13 mouse cellular contexts compared by ENCODE assay signal in genomic region chrX:139424307-139424706, GRCm38 (mm10). TPM values are rescaled to one million over a fixed set of nuclear protein-coding genes. Genes with fewer than 3 reads are reported as not detected.
DNase-seq lines count a peak whose midpoint lies in the region; ATAC-seq and TF ChIP-seq lines count a peak whose summit lies in the region.
"Had no signal": no experiment of that assay in that cellular context is flagged by ENCODE, and none has a peak within 500 bp of the region (broad histone marks: within the 10 kb centered on the region; RNA-seq: fewer than 3 reads in every experiment).

No protein-coding gene starts in this region.

- no peaks in the 10 kb centered on the region for H3K4me1 ChIP-seq in heart, adult 2 months (ENCODE audit: control insufficient read depth, insufficient read depth, low read length)
- no peaks in the 10 kb centered on the region for H3K4me1 ChIP-seq in midbrain, postnatal 0 days (ENCODE audit: insufficient read depth, low read length)
- H3K4me1 ChIP-seq in midbrain, embryonic 14.5 days (ENCODE audit: control insufficient read depth, insufficient read depth, low read length), result no peaks in the 10 kb centered on the region
- no peaks in the 10 kb centered on the region for H3K4me1 ChIP-seq in bone marrow, adult 2 months (ENCODE audit: control insufficient read depth, insufficient read depth, low read length)
- H3K4me1 ChIP-seq in heart, embryonic 10.5 days, result no peaks in the 10 kb centered on the region
- H3K4me1 ChIP-seq: liver, embryonic 15.5 days; midbrain, embryonic 15.5 days had no signal

- WGBS in heart, adult 2 months, result 88% methylated on average over 1 of the region's 1 CpGs
- 97% methylated on average over 1 of the region's 1 CpGs for WGBS in midbrain, postnatal 0 days
- WGBS in midbrain, embryonic 14.5 days, result 92% methylated on average over 1 of the region's 1 CpGs
- 88% methylated on average over 1 of the region's 1 CpGs for WGBS in bone marrow, adult 2 months
- WGBS in heart, embryonic 10.5 days, result 81% methylated on average over 1 of the region's 1 CpGs

- H3K27me3 ChIP-seq in heart, adult 2 months (ENCODE audit: control insufficient read depth, insufficient read depth, low read length), result no peaks in the 10 kb centered on the region
- no peaks in the 10 kb centered on the region for H3K27me3 ChIP-seq in midbrain, postnatal 0 days (ENCODE audit: insufficient read depth, low read length)
- no peaks in the 10 kb centered on the region for H3K27me3 ChIP-seq in midbrain, embryonic 14.5 days (ENCODE audit: control insufficient read depth, insufficient read depth, low read length)
- no peaks in the 10 kb centered on the region for H3K27me3 ChIP-seq in heart, embryonic 10.5 days (ENCODE audit: insufficient read depth, poor library complexity, severe bottlenecking)
- H3K27me3 ChIP-seq: liver, embryonic 15.5 days; midbrain, embryonic 15.5 days had no signal

- H3K4me2 ChIP-seq in midbrain, postnatal 0 days (ENCODE audit: low read depth, low read length, poor library complexity, severe bottlenecking), result no peak overlapping the region
- no peak overlapping the region for H3K4me2 ChIP-seq in midbrain, embryonic 14.5 days (ENCODE audit: low read length)
- H3K4me2 ChIP-seq: liver, embryonic 15.5 days; midbrain, embryonic 15.5 days had no signal

- no peaks in the 10 kb centered on the region for H3K9me3 ChIP-seq in midbrain, postnatal 0 days (ENCODE audit: low read length)
- H3K9me3 ChIP-seq in midbrain, embryonic 14.5 days (ENCODE audit: control insufficient read depth, low read length), result no peaks in the 10 kb centered on the region
- H3K9me3 ChIP-seq in heart, embryonic 10.5 days, result no peaks in the 10 kb centered on the region
- H3K9me3 ChIP-seq: liver, embryonic 15.5 days; midbrain, embryonic 15.5 days had no signal

- no peak overlapping the region for H3K9ac ChIP-seq in heart, adult 2 months (ENCODE audit: low read depth, low read length)
- H3K9ac ChIP-seq in midbrain, postnatal 0 days (replicated peaks; ENCODE audit: low read length, poor library complexity, severe bottlenecking), result no peak overlapping the region
- no peak overlapping the region for H3K9ac ChIP-seq in midbrain, embryonic 14.5 days (replicated peaks; ENCODE audit: low read length)
- H3K9ac ChIP-seq: liver, embryonic 15.5 days; midbrain, embryonic 15.5 days had no signal

- ATAC-seq in midbrain, postnatal 0 days (ENCODE audit: low FRiP score), result no peak
- ATAC-seq in midbrain, embryonic 14.5 days (ENCODE audit: low FRiP score, low TSS enrichment), result no peak
- peak; percentile 48; the same call in 1 of the 2 replicates for ATAC-seq in neutrophil, adult 5-6 weeks (ENCODE audit: extremely low read depth, insufficient number of reproducible peaks, low FRiP score, poor library complexity, severe bottlenecking)
- ATAC-seq: inflammation-experienced regulatory T-cells, adult 6 months; midbrain, embryonic 15.5 days had no signal

- H3K36me3 ChIP-seq in heart, adult 2 months (ENCODE audit: control insufficient read depth, insufficient read depth, low read length), result no peaks in the 10 kb centered on the region
- H3K36me3 ChIP-seq in midbrain, postnatal 0 days (ENCODE audit: insufficient read depth, low read length), result no peaks in the 10 kb centered on the region
- no peaks in the 10 kb centered on the region for H3K36me3 ChIP-seq in midbrain, embryonic 14.5 days (ENCODE audit: control insufficient read depth, insufficient read depth, low read length)
- H3K36me3 ChIP-seq in heart, embryonic 10.5 days, result no peaks in the 10 kb centered on the region
- H3K36me3 ChIP-seq: liver, embryonic 15.5 days; midbrain, embryonic 15.5 days had no signal

- H3K4me3 ChIP-seq in heart, adult 2 months, result no peak overlapping the region
- H3K4me3 ChIP-seq in midbrain, postnatal 0 days (ENCODE audit: low read depth, low read length), result no peak overlapping the region
- no peak overlapping the region for H3K4me3 ChIP-seq in midbrain, embryonic 14.5 days (replicated peaks; ENCODE audit: low read depth, low read length)
- H3K4me3 ChIP-seq in bone marrow, adult 2 months (replicated peaks; ENCODE audit: control insufficient read depth, low read depth, low read length), result no peak overlapping the region
- H3K4me3 ChIP-seq in heart, embryonic 10.5 days, result no peak overlapping the region
- H3K4me3 ChIP-seq: liver, embryonic 15.5 days; midbrain, embryonic 15.5 days had no signal

- TF ChIP-seq CTCF in heart, adult 2 months (IDR thresholded peaks at IDR 0.05), result peak; percentile 39
- peak; percentile 27; the same call in 1 of the 2 replicates for TF ChIP-seq CTCF in midbrain, postnatal 0 days (IDR thresholded peaks at IDR 0.05)
- TF ChIP-seq CTCF in bone marrow, adult 2 months (IDR thresholded peaks at IDR 0.05; ENCODE audit: control insufficient read depth, insufficient read depth, low read length), result peak; percentile 59

- TF ChIP-seq EP300 in heart, adult 2 months (IDR thresholded peaks at IDR 0.05; ENCODE audit: insufficient read depth, low read depth, low read length), result no peak

- no peak for TF ChIP-seq POLR2A in heart, adult 2 months (IDR thresholded peaks at IDR 0.05; ENCODE audit: insufficient read depth, low read depth, low read length)
- TF ChIP-seq POLR2A in bone marrow, adult 2 months (IDR thresholded peaks at IDR 0.05; ENCODE audit: borderline replicate concordance, control insufficient read depth, low read depth, low read length), result no peak

- intact Hi-C loops in heart, adult 2 months (cut with DNase I), result no loop called here

- no peaks in the 10 kb centered on the region for H3K79me2 ChIP-seq in heart, adult 2 months (replicated peaks; ENCODE audit: control insufficient read depth, insufficient read depth, low read length)

- no peak overlapping the region for H3K27ac ChIP-seq in heart, adult 2 months
- no peak overlapping the region for H3K27ac ChIP-seq in midbrain, postnatal 0 days (ENCODE audit: low read depth, low read length)
- no peak overlapping the region for H3K27ac ChIP-seq in midbrain, embryonic 14.5 days (replicated peaks; ENCODE audit: low read depth, low read length)
- H3K27ac ChIP-seq in bone marrow, adult 2 months (ENCODE audit: control insufficient read depth, insufficient read depth, low read depth, low read length, poor library complexity), result no peak overlapping the region
- no peak overlapping the region for H3K27ac ChIP-seq in heart, embryonic 10.5 days
- H3K27ac ChIP-seq: liver, embryonic 15.5 days; midbrain, embryonic 15.5 days had no signal

- no peak for DNase-seq in heart, adult 2 months
- no peak for DNase-seq in heart, adult 11 months
- DNase-seq in midbrain, postnatal 0 days (ENCODE audit: low spot score), result no peak
- no peak for DNase-seq in midbrain, embryonic 14.5 days
- no peak for DNase-seq in right cerebral cortex, postnatal 10 days (ENCODE audit: low spot score in 2 of 2)
- DNase-seq in heart, embryonic 10.5 days (ENCODE audit: low spot score), result no peak
- DNase-seq: adrenal gland, adult 2 months; cerebellum, adult 9-11 months had no signal

RNA-seq across cellular contexts. Expression of gene D330045A20Rik, which starts 55.9 kb away (rescaled TPM):
- total RNA-seq in heart, adult 2 months (2021), result under 1 TPM; 0.05 to 0.07 TPM
- 0.04 and 0.06 TPM in 2 replicates for polyA plus RNA-seq in heart, adult 2 months (2012; rRNA removed)
- total RNA-seq in midbrain, postnatal 0 days (2014; rRNA removed), result 0.60 and 0.61 TPM in 2 replicates
- polyA plus RNA-seq in midbrain, postnatal 0 days (2015; fragmentation: Nextera tagmentation; extraction: Ambion mirVana), result 1.4 and 1.7 TPM in 2 replicates
- 1.2 and 1.5 TPM in 2 replicates for polyA plus RNA-seq in midbrain, embryonic 14.5 days (2014; fragmentation: Nextera tagmentation; extraction: Ambion mirVana)
- polyA plus RNA-seq in bone marrow, adult 2 months (2011; ENCODE audit: insufficient read depth, insufficient read length, low replicate concordance, missing spikeins), result 1.6 TPM in 1 of 2 replicates, not detected in the other
- 0.12 TPM in 1 of 2 replicates, not detected in the other for total RNA-seq in neutrophil, adult 5-6 weeks (2017)
- polyA plus RNA-seq in heart, embryonic 10.5 days (2016; fragmentation: Nextera tagmentation; extraction: Ambion mirVana), result 1.6 and 1.7 TPM in 2 replicates
- polyA plus RNA-seq: adrenal gland, adult 2 months had no signal
